Mouse (Mus musculus) gastrocnemius, postnatal 36 days (tissue): ENCODE data around the gene Fgf14. TPM values are rescaled to one million over a fixed set of nuclear protein-coding genes. Genes with fewer than 3 reads are reported as not detected.
"Not testable (repeated sequence)": the region's sequence is repeated elsewhere in the genome, so short reads cannot be mapped to it uniquely, and the experiment has no call there.

ENCODE experiments used
- DNase-seq, 2 experiments: peaks; one replicate each; pipeline ENCODE4 v3.0.0; 2022
- intact Hi-C: fragments of 180-260 bp; cut with DNase I; formaldehyde crosslinking; loops from one replicate; pipeline ENCODE4 v1.15.1; 2025
- total RNA-seq, 2 experiments: library from RNA; stranded (reverse); gene quantifications; 2 replicates each; pipeline ENCODE4 v1.2.3; 2021

Gene Fgf14
- total RNA-seq, 2 experiments from 2014 or later, result not detected

- intact Hi-C loops, result no loop called here
- no peak for DNase-seq
These were observed 188.0 kb downstream of the Fgf14 start for GRCm38 (mm10) chr14:124488971-124489370.

DNA sequence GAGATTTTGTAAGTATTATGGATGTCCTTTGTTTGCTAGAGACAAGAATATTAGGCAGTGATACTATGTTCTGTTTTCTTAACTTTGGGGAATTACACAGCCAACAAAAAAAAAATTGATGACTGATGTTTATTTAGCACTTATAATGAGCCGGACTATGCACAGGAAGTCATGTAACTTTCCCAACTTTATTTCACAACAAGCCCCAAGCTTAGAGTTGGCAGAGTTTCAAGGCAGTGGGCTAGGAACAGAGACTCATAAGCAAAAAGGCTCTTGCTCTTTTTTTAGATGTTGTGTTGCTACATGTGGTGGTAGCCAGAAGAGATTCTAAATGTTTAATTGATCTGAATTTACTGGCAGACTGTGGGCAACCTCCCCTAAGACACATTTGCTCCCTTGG, 191.7 kb downstream of the Fgf14 start:
- no peak for DNase-seq
- intact Hi-C loops, result no loop called here

GRCm38 (mm10) chr14:124474066-124474667, 202.8 kb downstream of the Fgf14 start:
- intact Hi-C loops, result no loop called here
- no peak for DNase-seq

GRCm38 (mm10) chr14:124470909-124471308, 206.0 kb downstream of the Fgf14 start:
- intact Hi-C loops, result no loop called here
- no peak for DNase-seq

DNA sequence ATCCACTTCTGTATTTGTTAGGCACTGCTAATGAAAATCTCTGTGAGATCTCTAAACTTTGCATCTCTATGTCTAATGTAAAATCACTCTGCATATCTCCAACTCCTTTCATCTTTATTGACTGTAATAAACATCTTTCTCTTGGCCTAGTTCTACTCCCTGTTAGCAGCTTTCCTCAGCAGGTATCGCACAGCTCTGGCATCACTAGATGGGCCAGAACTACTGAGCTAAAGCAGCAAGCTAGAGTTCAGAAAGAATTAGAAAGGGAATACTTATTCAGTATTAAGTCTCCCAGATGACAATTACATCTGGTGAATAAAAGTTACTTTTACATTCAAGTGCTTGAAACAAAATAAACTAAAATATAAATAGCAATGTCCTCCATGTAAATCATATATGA, 221.8 kb downstream of the Fgf14 start:
- DNase-seq, result no peak
- intact Hi-C loops, result no loop called here

DNA sequence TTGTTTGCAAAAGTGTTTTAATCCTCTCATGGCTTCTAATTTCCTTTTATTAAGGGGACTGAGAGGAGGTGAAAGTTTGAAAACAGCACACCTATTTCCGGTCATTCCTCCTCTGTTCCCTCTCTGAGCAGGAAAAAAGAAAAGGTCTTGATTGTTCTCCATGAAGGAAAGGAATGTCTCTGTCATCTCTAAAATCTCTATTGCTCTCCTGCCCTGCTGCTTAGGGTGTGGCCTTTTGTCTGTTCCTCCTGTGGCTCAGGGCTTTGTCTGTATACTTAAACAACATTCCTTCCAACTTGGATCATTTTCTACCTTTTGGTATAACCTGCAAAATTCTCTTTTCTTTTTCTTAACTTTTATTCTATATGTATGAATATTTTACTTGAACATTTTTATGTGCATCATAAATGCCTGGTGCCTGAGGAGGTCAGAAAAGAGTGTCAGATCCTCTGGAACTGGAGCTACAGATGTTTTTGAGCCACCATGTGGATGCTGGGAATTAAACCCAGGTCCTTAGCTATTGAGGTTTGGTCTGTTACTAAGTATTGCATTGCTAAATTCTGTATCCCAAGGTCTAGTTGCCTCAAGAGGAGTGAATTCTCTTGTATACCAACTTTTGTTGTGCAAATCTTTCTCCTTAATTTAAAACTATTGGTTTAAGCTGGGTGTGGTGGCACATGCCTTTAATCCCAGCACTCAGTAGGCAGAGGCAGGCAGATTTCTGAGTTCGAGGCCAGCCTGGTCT, 230.7 kb downstream of the Fgf14 start:
- intact Hi-C loops, result no loop called here
- DNase-seq, result no peak

- DNase-seq, result no peak
- intact Hi-C loops, result no loop called here
These were observed 232.1 kb downstream of the Fgf14 start for GRCm38 (mm10) chr14:124444831-124445230.

DNA sequence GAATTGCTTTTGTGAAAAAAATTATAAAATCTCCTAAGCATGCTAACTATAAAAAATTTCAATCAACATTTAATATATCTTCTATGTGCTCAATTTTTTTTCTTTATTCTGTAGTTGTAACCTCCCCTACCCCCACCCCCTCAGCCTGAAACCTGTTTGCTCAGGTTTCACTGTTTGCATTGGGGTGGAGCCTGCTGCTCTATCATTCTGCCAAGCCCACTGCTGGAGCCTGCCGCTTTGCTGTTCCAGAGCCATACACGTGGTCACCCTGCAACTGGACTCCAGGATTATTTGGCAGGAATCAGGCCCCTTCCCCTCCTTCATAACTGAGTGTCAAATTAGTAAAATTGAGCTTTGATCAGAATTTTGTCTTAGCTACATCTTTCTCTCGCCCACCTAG, 237.6 kb downstream of the Fgf14 start:
- intact Hi-C loops, DNase-seq: not testable (repeated sequence)

- intact Hi-C loops, result no loop called here
- DNase-seq, result no peak
These were observed 265.0 kb downstream of the Fgf14 start for GRCm38 (mm10) chr14:124411890-124412289.

DNA sequence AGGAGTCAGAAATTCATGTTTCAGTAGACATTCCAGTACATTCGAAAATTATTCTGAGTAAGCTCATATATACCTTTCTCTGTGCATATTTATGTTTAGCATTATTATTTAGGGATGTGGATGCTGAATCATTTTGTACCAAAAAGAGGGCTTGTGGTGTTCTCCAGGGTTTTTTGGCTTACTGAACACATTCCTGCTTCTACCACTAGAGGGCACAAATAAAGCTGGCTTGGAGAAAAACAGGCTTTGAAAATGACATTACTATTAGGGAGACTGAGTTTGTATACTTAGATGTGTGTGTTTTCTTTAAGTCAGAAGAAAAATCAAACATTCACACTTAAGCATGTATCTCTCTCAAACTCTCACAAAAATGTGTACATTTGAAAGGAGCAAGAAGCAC, 266.0 kb downstream of the Fgf14 start:
- DNase-seq, result no peak
- intact Hi-C loops, result no loop called here

- DNase-seq, result no peak
These were observed 348.5 kb downstream of the Fgf14 start for GRCm38 (mm10) chr14:124328391-124328790.

GRCm38 (mm10) chr14:124319017-124319718, 357.8 kb downstream of the Fgf14 start:
- no peak for DNase-seq
- intact Hi-C loops, result no loop called here

More at GRCm38 (mm10) chr14:124328391-124328790, 348.5 kb downstream of the Fgf14 start:
- intact Hi-C loops, result no loop called here

DNA sequence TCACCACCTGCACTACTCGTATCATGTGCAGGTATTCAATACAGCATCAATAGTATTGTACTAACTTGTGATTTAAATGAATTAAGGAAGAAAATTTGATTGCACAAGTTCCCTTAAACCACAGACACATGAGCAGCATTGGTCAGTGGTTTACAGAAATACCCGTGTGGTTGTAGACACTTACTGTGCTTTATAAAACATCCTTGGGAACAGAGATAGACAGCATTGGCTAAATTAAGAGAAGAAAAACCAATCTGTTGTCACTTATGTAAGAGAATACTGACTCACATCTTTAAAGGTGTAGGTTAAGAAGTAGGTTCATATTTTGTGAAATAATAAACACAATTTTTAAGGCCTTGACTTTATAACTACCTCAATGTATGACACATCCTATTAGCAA, 361.4 kb downstream of the Fgf14 start:
- intact Hi-C loops, result no loop called here
- DNase-seq, result no peak

DNA sequence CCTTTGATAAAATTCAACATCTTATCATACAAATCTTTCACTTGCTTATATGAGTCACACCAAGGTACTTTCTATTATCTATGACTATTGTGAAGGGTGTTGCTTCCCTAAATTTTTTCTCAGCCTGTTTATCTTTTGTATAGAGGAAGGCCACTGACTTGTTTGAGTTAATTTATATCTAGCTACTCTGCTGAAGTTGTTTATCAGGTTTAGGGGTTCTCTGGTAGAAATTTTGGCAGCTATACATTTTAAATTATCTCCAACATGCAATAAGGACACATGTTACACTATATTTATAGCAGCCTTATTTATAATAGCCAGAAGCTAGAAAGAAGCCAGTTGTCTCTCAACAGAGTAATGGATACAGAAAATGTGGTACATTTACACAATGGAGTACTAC, 389.9 kb downstream of the Fgf14 start:
- DNase-seq, result no peak
- intact Hi-C loops, result no loop called here

DNA sequence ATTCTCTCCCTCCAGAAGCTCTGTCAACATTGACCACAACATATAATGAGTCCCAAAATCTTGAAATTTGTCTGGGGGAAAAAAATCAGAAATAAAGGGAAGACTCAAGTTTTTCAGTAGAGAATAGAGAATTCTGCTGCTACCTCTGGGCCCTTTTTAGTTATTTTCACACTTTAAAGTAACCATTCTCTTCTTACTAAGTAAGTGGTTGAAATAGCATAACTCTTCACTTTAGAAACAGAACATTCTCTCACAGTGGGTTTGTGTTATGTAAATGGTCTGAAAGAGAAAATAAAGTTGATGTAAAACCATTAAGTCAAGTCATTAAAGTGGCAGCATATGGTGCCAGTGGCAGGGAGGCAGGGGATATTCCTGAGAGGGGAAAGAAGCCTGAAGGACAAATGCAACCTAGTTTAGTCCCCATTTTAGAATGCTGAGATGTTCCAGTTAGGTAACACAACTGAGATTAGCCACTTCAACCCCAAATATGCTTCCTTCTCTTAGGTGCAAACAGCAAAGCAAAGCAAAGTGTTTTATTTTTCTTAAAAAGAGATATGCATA, 398.5 kb downstream of the Fgf14 start:
- intact Hi-C loops, result no loop called here
- no peak for DNase-seq

- intact Hi-C loops, result no loop called here
- no peak for DNase-seq
These were observed 409.9 kb downstream of the Fgf14 start for GRCm38 (mm10) chr14:124266977-124267376.

DNA sequence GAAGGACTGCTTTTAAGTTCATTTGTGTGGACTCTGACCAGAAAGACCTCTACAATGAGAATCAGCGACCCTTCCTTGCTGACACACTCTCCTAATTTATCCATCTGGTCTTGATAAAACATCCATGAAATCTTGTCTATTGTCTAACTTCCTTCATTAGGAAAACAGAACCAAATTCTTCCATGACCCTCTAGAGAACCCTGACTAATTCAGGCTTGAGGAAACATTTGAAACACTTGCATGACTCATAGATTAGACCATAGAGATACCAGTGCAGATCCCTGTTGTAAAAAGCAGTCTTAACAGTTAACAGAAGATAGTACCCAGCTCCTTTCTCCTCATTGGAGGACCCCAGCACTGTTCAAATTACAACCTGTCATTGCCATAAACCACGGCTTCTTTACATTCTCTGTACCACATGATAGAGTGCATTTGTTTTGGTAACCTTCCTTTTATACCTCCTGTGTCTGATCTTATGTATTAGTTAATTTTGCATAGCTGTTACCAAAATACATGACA, 412.3 kb downstream of the Fgf14 start:
- intact Hi-C loops, result no loop called here

GRCm38 (mm10) chr14:124263199-124263598, 413.7 kb downstream of the Fgf14 start:
- intact Hi-C loops, result no loop called here
- DNase-seq, result no peak

More for the DNA sequence above, 412.3 kb downstream of the Fgf14 start:
- no peak for DNase-seq

- intact Hi-C loops, result no loop called here
- DNase-seq, result no peak
These were observed 429.4 kb downstream of the Fgf14 start for GRCm38 (mm10) chr14:124247517-124247916.

DNA sequence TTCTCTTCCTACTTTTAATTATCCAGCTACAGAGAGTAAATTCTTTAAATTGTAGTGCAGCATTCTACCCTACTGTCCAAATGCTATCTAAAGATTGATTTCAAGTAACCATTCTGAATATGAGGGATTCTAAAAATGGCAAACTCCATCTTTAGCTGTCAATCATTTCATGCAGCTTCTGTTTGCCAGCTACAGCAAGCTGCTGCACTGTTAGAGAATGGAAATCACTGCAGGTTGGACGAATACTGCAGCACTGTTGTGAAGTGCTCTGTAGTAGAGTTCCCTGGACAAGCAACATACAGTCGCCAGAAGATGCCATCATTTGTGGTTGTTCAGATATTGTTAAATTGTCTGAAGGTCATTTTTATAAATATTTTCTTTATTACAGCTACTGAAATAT, 453.5 kb downstream of the Fgf14 start:
- intact Hi-C loops, result no loop called here

DNA sequence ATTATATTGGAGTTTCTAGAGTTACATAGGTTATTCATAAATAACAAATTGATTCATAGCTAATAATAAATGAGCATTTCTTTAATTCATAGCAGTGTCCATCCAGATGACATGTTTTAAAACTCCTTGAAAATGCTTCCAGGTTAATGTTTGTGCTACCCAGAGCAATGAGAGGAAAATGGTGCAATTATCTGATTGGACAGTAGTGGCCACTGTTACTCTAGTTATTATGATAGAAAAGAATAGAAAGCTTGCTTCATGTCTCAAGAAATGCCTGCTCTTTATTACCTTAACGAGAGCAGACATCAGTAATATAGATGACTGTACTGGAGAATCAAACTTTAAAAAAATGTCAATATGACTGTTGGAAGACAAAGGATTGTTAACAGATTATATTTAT, 454.5 kb downstream of the Fgf14 start:
- no peak for DNase-seq
- intact Hi-C loops, result no loop called here

More for the DNA sequence above, 453.5 kb downstream of the Fgf14 start:
- no peak for DNase-seq
